Mouse (Mus musculus) liver, postnatal 0 days (tissue): Measurements from ENCODE around the gene Trim2. TPM values are rescaled to one million over a fixed set of nuclear protein-coding genes. Genes with fewer than 3 reads are reported as not detected.

Experiments
- ATAC-seq: fragments of 200-750 bp; cut with Nextera tagmentation; 2 replicates; pipeline ENCODE4 v1.8.0; 2017; ENCODE audit warnings: mild to moderate bottlenecking, moderate library complexity
- DNase-seq: peaks from one replicate; pipeline ENCODE4 v3.0.0-alpha.2; 2016
- H3K27ac ChIP-seq: fragments of 300-500 bp; sonication (generic); 2 replicates; pipeline ENCODE4 v1.5.1; 2014; ENCODE audit warnings: antibody characterized with exemption, moderate library complexity, mild to moderate bottlenecking, low read depth
- H3K27me3 ChIP-seq: fragments of 300-500 bp; sonication (generic); 2 replicates; pipeline ENCODE4 v1.6.1; 2014; ENCODE audit warnings: low read length, control low read depth, mixed read lengths; ENCODE audit not compliant: insufficient read depth
- H3K36me3 ChIP-seq: fragments of 300-500 bp; sonication (generic); replicated peaks from 2 replicates; pipeline ENCODE4 v1.6.1; 2014; ENCODE audit warnings: mild to moderate bottlenecking, control low read depth, low read length, moderate library complexity, mixed read lengths; ENCODE audit not compliant: insufficient read depth
- H3K4me1 ChIP-seq: fragments of 300-500 bp; sonication (generic); 2 replicates; pipeline ENCODE4 v1.6.1; 2014; ENCODE audit warnings: antibody characterized with exemption, mild to moderate bottlenecking, control low read depth; ENCODE audit not compliant: insufficient read depth
- H3K4me2 ChIP-seq: fragments of 300-500 bp; sonication (generic); 2 replicates; pipeline ENCODE4 v1.6.1; 2014; ENCODE audit warnings: low read depth, mild to moderate bottlenecking, low read length, moderate library complexity, mixed read lengths
- H3K4me3 ChIP-seq: fragments of 300-500 bp; sonication (generic); 2 replicates; pipeline ENCODE4 v1.5.1; 2014; ENCODE audit warnings: low read depth, low read length
- H3K9ac ChIP-seq: fragments of 300-500 bp; sonication (generic); replicated peaks from 2 replicates; pipeline ENCODE4 v1.6.1; 2014; ENCODE audit warnings: mild to moderate bottlenecking, moderate library complexity
- H3K9me3 ChIP-seq: fragments of 300-500 bp; sonication (generic); 2 replicates; pipeline ENCODE4 v1.6.1; 2016; ENCODE audit warnings: mild to moderate bottlenecking, control low read depth, low read length, mixed read lengths
- CTCF ChIP-seq: sonication (generic); IDR thresholded peaks from 2 replicates; pipeline ENCODE4 v1.5.1; 2016; ENCODE audit warnings: antibody characterized with exemption, low read depth
- EP300 ChIP-seq: IDR thresholded peaks from 2 replicates; pipeline ENCODE4 v1.6.1; 2016; ENCODE audit warnings: antibody characterized with exemption, low read depth, mild to moderate bottlenecking
- WGBS: fragments of 180-500 bp; shearing (Covaris S2); extraction: QIAGEN DNeasy Blood & Tissue Kit; methylation state at CpG from one replicate; pipeline ENCODE4 v1.1.7; 2014; ENCODE audit not compliant: insufficient replicate concordance; 5-methylcytosine and 5-hydroxymethylcytosine counted together
- polyA plus RNA-seq: library from polyadenylated mRNA; unstranded; fragments of >200 nt; fragmentation: Nextera tagmentation; extraction: Ambion mirVana; gene quantifications from 2 replicates; pipeline ENCODE4 v1.2.1, GENCODE M21; 2015

Gene Trim2
- polyA plus RNA-seq, 1 experiment from 2014 or later: 2.7 TPM

- no peak for ATAC-seq
- Histone ChIP-seq H3K9ac (no peak overlapping the region), H3K9me3 (no peaks in the 10 kb centered on the region), H3K36me3 (0 out of 2 replicates have a peak, but pooled peaks cover 3% of the 10 kb centered on the region), H3K4me1 (no peaks in the 10 kb centered on the region), H3K27ac (no peak overlapping the region), H3K4me2 (no peak overlapping the region), H3K27me3 (no peaks in the 10 kb centered on the region), H3K4me3 (no peak overlapping the region)
- WGBS: 79% methylated on average over 3 of the region's 3 CpGs
- DNase-seq: no peak
- no peak for TF ChIP-seq EP300
- TF ChIP-seq CTCF: no peak
Measured at GRCm38 (mm10) chr3:84198229-84198628, 108.4 kb downstream of the Trim2 start.

- H3K36me3 ChIP-seq: peaks cover 10% of the 10 kb centered on the region; the same call in 1 of the 2 replicates
- 0 out of 2 replicates have a peak, but pooled peaks cover 2% of the 10 kb centered on the region for H3K4me1 ChIP-seq
- H3K4me2 ChIP-seq: no peak overlapping the region
- no peak for DNase-seq
- no peak overlapping the region for H3K9ac ChIP-seq
- no peak overlapping the region for H3K4me3 ChIP-seq
- no peak for ATAC-seq
- H3K27me3 ChIP-seq: no peaks in the 10 kb centered on the region
- WGBS: 70% methylated on average over 4 of the region's 4 CpGs
- H3K27ac ChIP-seq: no peak overlapping the region
- TF ChIP-seq EP300: no peak
- H3K9me3 ChIP-seq: no peaks in the 10 kb centered on the region
Measured at GRCm38 (mm10) chr3:84193881-84194280, 112.8 kb downstream of the Trim2 start.

- H3K27me3 ChIP-seq: no peaks in the 10 kb centered on the region
- TF ChIP-seq CTCF (no peak), EP300 (no peak)
- H3K27ac ChIP-seq: no peak overlapping the region
- H3K4me1 ChIP-seq: 0 out of 2 replicates have a peak, but pooled peaks cover 2% of the 10 kb centered on the region
- no peak overlapping the region for H3K4me3 ChIP-seq
- ATAC-seq (no peak), DNase-seq (no peak)
- H3K9ac ChIP-seq: no peak overlapping the region
- no peaks in the 10 kb centered on the region for H3K9me3 ChIP-seq
- H3K4me2 ChIP-seq: peak overlapping the region; percentile 64; the same call in 1 of the 2 replicates
- H3K36me3 ChIP-seq: peaks cover 7% of the 10 kb centered on the region; the same call in 1 of the 2 replicates
- WGBS: 47% methylated on average over 21 of the region's 21 CpGs
Measured at GRCm38 (mm10) chr3:84191141-84191881, 115.4 kb downstream of the Trim2 start.

DNA sequence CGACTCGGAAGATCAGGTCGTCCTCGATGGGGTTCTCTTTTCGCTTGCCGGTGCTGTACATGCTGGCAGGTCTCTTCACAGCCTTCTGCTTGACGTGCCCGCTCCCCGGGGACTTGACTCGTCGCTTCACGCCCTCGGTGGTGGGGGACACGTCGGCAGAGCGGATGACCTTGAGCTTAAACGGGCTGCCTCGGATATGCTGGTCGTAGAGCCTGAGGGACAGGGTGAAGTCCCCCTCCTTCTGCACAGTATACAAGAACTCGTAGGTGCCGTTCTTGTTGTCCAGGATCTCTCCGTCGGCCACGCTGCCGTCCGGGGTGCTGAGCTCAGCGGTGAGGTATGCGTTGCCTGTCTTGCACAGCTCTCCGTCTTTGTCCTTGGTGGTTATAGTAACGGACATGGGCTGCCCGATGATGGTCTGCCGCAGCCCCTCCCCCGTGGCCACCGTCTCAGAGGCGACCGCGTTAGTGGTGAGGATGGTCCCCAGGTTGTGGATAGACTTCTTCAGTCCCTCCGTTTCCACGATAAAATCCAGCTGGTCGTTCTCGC is 116.1 kb downstream of the Trim2 start:
- ATAC-seq (no peak), DNase-seq (peak; percentile 22)
- Histone ChIP-seq H3K4me2 (peak overlapping the region; percentile 64), H3K27me3 (no peaks in the 10 kb centered on the region), H3K4me1 (0 out of 2 replicates have a peak, but pooled peaks cover 2% of the 10 kb centered on the region), H3K9me3 (no peaks in the 10 kb centered on the region), H3K27ac (no peak overlapping the region), H3K9ac (no peak overlapping the region; the same call in 1 of the 2 replicates), H3K4me3 (peak overlapping the region; percentile 26), H3K36me3 (peaks cover 7% of the 10 kb centered on the region; the same call in 1 of the 2 replicates)
- 15% methylated on average over 41 of the region's 41 CpGs for WGBS
- TF ChIP-seq EP300 (no peak), CTCF (no peak)

DNA sequence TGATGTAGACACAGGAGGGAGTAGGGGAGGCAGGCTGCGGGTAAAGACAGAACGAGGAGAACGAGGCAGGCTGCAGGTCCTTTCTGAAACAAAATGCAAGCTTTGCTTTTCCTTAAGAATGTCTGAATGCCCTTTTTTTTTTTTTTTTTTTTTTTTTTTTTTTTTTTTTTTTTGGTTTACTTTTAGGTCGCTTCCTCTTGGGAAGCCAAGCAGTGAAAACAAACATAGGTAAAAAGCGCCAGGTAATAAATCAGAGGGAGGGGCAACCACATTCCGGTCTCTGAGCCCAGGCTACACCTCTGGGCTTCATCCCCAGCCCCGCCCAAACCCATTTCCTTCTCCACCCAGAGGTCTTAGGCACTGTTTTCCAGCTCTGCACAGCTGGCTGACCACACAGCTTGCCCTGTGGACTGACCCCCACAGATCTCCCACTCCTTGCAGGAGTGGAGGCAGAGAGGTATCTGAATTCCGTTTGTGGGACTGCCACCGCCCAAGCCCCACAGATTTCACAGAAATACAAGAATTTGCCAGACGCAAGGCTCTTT is 117.0 kb downstream of the Trim2 start:
- 38% methylated on average over 10 of the region's 10 CpGs for WGBS
- H3K27ac ChIP-seq: no peak overlapping the region
- no peak overlapping the region for H3K9ac ChIP-seq
- no peaks in the 10 kb centered on the region for H3K27me3 ChIP-seq
- ATAC-seq (no peak), DNase-seq (no peak)
- 0 out of 2 replicates have a peak, but pooled peaks cover 2% of the 10 kb centered on the region for H3K4me1 ChIP-seq
- H3K9me3 ChIP-seq: no peaks in the 10 kb centered on the region
- H3K36me3 ChIP-seq: peaks cover 7% of the 10 kb centered on the region; the same call in 1 of the 2 replicates
- H3K4me2 ChIP-seq: peak overlapping the region; percentile 64
- no peak for TF ChIP-seq EP300
- no peak for TF ChIP-seq CTCF
- 0 out of 2 replicates have a peak overlapping the region, but pooled peaks have one; percentile 26 for H3K4me3 ChIP-seq

GRCm38 (mm10) chr3:84181717-84182116 is 125.0 kb downstream of the Trim2 start:
- no peak overlapping the region for H3K4me2 ChIP-seq
- no peaks in the 10 kb centered on the region for H3K9me3 ChIP-seq
- no peak overlapping the region for H3K27ac ChIP-seq
- no peak for ATAC-seq
- H3K4me3 ChIP-seq: no peak overlapping the region
- 0 out of 2 replicates have a peak, but pooled peaks cover 4% of the 10 kb centered on the region for H3K4me1 ChIP-seq
- no peaks in the 10 kb centered on the region for H3K27me3 ChIP-seq
- 69% methylated on average over 4 of the region's 4 CpGs for WGBS
- TF ChIP-seq EP300 (no peak), CTCF (no peak)
- H3K9ac ChIP-seq: no peak overlapping the region
- no peaks in the 10 kb centered on the region; the same call in 1 of the 2 replicates for H3K36me3 ChIP-seq
- no peak for DNase-seq
